Mouse (Mus musculus) limb, embryonic 10.5 days (tissue): ENCODE measurements around the gene Mau2. TPM values are rescaled to one million over a fixed set of nuclear protein-coding genes. Genes with fewer than 3 reads are reported as not detected.
A peak's percentile ranks its signal among the peaks of the same experiment; 100 is the strongest.
"Not testable (repeated sequence)": the region's sequence is repeated elsewhere in the genome, so short reads cannot be mapped to it uniquely, and the experiment has no call there.

Experiments used
- DNase-seq: peaks from one replicate; pipeline ENCODE4 v3.0.0-alpha.2; 2017; ENCODE audit warnings: low spot score
- H3K27ac ChIP-seq: fragments of 300-500 bp; sonication (generic); 2 replicates; pipeline ENCODE4 v1.5.1; 2016; ENCODE audit warnings: mild to moderate bottlenecking
- H3K27me3 ChIP-seq: fragments of 300-500 bp; sonication (generic); 2 replicates; pipeline ENCODE4 v1.6.1; 2016; ENCODE audit warnings: low read depth, mild to moderate bottlenecking; ENCODE audit not compliant: poor library complexity, severe bottlenecking
- H3K36me3 ChIP-seq: fragments of 300-500 bp; sonication (generic); 2 replicates; pipeline ENCODE4 v1.6.1; 2016; ENCODE audit warnings: mild to moderate bottlenecking, moderate library complexity
- H3K4me1 ChIP-seq: fragments of 300-500 bp; sonication (generic); 2 replicates; pipeline ENCODE4 v1.6.1; 2016
- H3K4me3 ChIP-seq: fragments of 300-500 bp; sonication (generic); 2 replicates; pipeline ENCODE4 v1.5.1; 2016; ENCODE audit warnings: mild to moderate bottlenecking, moderate library complexity
- H3K9me3 ChIP-seq: fragments of 300-500 bp; sonication (generic); replicated peaks from 2 replicates; pipeline ENCODE4 v1.6.1; 2016; ENCODE audit warnings: mild to moderate bottlenecking
- WGBS: fragments of 180-500 bp; shearing (Covaris S2); methylation state at CpG from one replicate; pipeline ENCODE4 v1.1.7; 2016; 5-methylcytosine and 5-hydroxymethylcytosine counted together
- polyA plus RNA-seq: library from polyadenylated mRNA; unstranded; fragments of >200 nt; fragmentation: Nextera tagmentation; extraction: Ambion mirVana; gene quantifications from 2 replicates; pipeline ENCODE4 v1.2.1, GENCODE M21; 2016

Gene Mau2
- polyA plus RNA-seq, 1 experiment from 2014 or later, result 66.7 TPM

DNA sequence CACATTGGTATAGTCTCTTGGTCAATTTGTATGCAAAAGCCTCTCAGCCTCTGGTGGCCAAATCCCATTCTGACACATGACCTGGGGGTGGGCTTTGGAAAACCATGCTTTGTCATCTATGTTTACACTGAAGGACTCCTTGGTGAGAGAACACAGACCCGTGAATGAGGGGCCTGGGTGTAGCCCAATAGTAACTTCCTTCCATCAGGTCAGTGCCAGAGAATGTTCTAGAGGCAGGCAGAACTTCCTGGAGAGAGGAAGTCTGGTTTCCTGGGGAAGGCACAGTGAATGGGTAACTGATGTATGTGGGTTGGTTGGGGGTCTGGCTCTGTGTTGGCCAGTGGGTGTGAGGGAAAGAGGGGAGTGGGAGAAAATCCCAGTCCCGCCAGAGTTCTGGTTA is 37.4 kb downstream of the Mau2 start:
- no peak overlapping the region for H3K27ac ChIP-seq
- H3K4me3 ChIP-seq, result no peak overlapping the region
- H3K4me1 ChIP-seq, result peaks cover 10% of the 10 kb centered on the region
- no peaks in the 10 kb centered on the region for H3K27me3 ChIP-seq
- no peaks in the 10 kb centered on the region for H3K36me3 ChIP-seq
- no peaks in the 10 kb centered on the region for H3K9me3 ChIP-seq
- DNase-seq, result no peak
- 57% methylated on average over 2 of the region's 2 CpGs for WGBS

DNA sequence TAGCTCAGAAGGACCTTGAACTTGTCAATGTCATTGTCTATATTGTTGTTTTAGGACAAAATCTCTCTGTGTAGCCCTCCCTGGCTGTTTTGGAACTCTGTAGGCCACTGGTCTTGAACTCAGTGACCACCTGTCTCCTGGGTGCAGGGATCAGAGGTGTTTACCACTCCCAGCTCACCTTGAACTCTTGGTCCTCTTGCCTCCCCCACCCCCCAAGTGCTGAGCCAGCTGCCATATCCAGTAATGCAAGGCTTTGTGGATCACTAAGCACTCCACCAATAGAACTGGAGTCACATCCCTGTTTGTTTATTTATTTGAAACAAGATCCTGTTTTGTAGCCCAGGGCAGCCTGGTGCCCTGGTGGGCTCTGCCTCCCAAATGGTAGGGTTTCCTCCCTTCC is 38.2 kb downstream of the Mau2 start:
- Histone ChIP-seq H3K27ac (no peak overlapping the region), H3K36me3 (no peaks in the 10 kb centered on the region), H3K9me3 (no peaks in the 10 kb centered on the region), H3K27me3 (no peaks in the 10 kb centered on the region), H3K4me1 (peaks cover 10% of the 10 kb centered on the region), H3K4me3 (no peak overlapping the region)
- no peak for DNase-seq

DNA sequence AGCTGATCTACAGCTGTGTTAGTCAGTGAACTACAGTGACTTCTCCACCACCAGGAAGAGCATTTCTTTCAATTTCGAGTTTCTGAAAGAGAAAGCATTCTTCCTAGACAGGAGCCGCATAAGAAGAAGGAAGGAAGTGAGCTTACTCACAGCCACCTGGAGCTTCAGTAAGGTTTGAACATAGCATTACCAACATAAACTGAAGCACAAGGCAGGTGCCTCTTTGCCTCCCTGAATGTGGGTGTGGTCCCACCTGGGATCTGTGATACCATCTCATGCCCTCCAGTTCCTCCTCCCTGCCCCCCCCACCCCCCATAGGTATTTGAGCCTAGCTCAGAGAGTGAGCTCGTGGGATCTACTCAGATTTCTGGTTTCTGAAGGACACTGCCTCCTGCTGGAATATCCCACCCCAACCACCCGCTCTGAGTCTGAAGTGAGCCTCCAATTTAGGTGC is 39.3 kb downstream of the Mau2 start:
- 59% methylated on average over 4 of the region's 4 CpGs for WGBS
- DNase-seq, result no peak
- no peak overlapping the region for H3K4me3 ChIP-seq
- H3K4me1 ChIP-seq, result peaks cover 10% of the 10 kb centered on the region
- no peaks in the 10 kb centered on the region for H3K27me3 ChIP-seq
- H3K27ac ChIP-seq, result no peak overlapping the region
- H3K9me3 ChIP-seq, result no peaks in the 10 kb centered on the region
- no peaks in the 10 kb centered on the region for H3K36me3 ChIP-seq

DNA sequence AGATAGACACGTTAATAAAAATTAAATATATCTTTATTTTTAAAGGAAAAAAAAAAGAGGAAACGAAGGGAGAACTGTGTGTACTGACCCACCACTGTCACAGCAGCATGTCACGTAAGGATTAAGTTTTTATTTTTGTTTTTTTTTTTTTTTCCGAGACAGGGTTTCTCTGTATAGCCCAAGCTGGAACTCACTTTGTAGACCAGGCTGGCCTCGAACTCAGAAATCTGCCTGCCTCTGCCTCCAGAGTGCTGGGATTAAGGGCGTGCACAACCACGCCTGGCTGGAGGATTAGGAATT is 40.7 kb downstream of the Mau2 start:
- not testable (repeated sequence) for H3K27me3 ChIP-seq, H3K36me3 ChIP-seq, H3K9me3 ChIP-seq, H3K27ac ChIP-seq, DNase-seq
- H3K4me1 ChIP-seq, result peaks cover 14% of the 10 kb centered on the region
- H3K4me3 ChIP-seq, result peak overlapping the region; percentile 41; the same call in 1 of the 2 replicates
- 42% methylated on average over 7 of the region's 7 CpGs for WGBS

DNA sequence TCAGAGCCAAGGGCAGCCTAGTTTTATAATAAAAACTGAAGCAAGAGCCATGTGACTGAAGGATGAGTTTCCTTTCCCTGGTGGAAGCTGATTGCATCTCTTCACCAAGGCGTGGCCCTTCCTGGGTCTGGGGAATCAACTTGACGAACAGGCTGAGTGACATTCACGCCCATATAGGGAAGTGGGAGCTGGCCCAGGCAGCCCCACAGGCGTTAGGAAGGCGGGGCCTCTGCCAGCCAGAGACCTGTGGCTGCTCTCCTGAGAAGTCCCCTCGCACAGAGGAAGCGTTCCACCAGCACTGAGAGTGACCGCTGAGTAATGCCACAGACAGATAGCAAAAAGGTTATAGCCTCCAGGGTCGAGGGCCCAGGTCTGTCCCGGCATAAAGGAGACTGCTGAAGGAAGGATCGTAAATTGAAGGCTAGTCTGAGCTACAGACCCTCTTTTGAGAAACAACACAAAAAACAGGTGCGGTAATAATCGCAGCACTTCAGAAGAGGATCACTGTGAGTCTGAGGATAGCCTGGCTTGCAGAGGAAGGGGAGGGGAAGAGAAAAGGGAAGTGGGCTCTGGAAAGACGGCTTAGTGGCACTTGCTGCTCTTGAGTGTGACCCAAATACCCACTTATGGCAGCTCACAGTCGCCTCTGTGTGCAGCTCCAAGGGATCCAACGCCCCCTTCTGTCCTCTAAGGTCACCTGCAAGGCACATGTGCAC is 41.2 kb downstream of the Mau2 start:
- Histone ChIP-seq H3K9me3 (no peaks in the 10 kb centered on the region), H3K27me3 (no peaks in the 10 kb centered on the region), H3K27ac (peak overlapping the region; percentile 57; the same call in 1 of the 2 replicates), H3K4me3 (peak overlapping the region; percentile 41), H3K36me3 (no peaks in the 10 kb centered on the region), H3K4me1 (peaks cover 18% of the 10 kb centered on the region)
- peak; percentile 50 for DNase-seq
- 2% methylated on average over 16 of the region's 16 CpGs for WGBS

DNA sequence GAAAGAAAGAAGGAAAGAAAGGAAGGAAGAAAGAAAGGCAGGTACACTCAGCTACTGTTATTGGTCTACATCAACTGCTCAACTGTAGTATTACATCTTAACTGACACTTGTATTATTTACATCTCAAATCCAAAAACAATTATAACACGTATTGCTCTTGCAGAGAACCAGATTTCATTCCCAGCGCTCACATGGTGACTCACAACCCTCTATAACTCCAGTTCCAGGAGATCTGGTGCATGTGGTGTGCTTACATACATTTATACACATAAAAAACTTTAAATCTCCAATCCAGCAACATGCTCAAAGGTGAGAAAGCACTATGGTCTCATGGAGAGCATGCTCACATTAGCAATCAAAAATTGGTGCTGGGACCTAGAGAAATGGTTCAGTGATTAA is 42.3 kb downstream of the Mau2 start:
- Histone ChIP-seq H3K27ac (no peak overlapping the region), H3K4me3 (no peak overlapping the region), H3K36me3 (no peaks in the 10 kb centered on the region), H3K27me3 (no peaks in the 10 kb centered on the region), H3K4me1 (peaks cover 21% of the 10 kb centered on the region), H3K9me3 (no peaks in the 10 kb centered on the region)
- 85% methylated on average over 2 of the region's 2 CpGs for WGBS
- no peak for DNase-seq

DNA sequence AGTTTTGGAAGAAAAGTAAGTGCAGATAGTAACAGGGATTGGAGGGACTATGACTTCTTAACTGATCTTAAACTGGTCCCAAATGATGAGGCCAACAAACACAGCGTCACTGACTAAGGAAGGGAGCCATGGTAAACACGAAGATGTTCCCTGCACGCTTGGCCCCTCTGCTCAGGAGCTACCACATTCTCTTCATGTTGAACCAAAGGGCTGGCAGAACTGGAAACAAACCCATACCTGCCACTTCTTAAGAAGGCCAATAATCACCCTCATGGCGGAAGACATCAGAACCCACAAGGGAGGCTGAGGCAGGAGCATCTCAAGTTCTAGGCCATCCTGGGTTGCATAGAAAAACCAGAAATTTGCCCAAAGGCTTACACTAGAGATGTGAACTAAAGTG is 43.3 kb downstream of the Mau2 start:
- Histone ChIP-seq H3K27me3 (no peaks in the 10 kb centered on the region), H3K4me3 (no peak overlapping the region), H3K36me3 (no peaks in the 10 kb centered on the region), H3K27ac (no peak overlapping the region), H3K9me3 (no peaks in the 10 kb centered on the region), H3K4me1 (peaks cover 27% of the 10 kb centered on the region)
- DNase-seq, result no peak
- WGBS, result 96% methylated on average over 4 of the region's 4 CpGs

DNA sequence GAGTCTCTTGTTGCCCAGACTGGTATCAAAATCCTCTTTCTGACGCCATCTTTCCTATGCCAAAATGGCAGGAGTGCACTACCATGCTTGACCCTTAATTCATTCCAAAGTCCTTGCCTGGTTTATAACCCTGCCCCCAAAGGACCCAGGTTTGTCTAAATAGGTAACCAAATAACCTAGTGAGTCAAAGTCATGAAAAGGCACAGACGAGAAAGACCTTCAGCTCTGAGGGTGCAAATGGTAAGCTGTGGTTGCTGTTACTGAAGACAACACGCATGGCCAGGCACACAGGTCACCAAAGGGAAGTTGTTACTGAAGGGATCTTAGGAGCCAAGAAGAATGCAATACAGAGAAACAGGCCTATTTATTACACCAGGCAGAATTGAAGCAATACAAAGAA is 43.8 kb downstream of the Mau2 start:
- Histone ChIP-seq H3K4me1 (peaks cover 29% of the 10 kb centered on the region), H3K9me3 (no peaks in the 10 kb centered on the region), H3K27ac (no peak overlapping the region), H3K4me3 (no peak overlapping the region), H3K36me3 (no peaks in the 10 kb centered on the region), H3K27me3 (no peaks in the 10 kb centered on the region)
- WGBS, result 94% methylated on average over 3 of the region's 3 CpGs
- no peak for DNase-seq

DNA sequence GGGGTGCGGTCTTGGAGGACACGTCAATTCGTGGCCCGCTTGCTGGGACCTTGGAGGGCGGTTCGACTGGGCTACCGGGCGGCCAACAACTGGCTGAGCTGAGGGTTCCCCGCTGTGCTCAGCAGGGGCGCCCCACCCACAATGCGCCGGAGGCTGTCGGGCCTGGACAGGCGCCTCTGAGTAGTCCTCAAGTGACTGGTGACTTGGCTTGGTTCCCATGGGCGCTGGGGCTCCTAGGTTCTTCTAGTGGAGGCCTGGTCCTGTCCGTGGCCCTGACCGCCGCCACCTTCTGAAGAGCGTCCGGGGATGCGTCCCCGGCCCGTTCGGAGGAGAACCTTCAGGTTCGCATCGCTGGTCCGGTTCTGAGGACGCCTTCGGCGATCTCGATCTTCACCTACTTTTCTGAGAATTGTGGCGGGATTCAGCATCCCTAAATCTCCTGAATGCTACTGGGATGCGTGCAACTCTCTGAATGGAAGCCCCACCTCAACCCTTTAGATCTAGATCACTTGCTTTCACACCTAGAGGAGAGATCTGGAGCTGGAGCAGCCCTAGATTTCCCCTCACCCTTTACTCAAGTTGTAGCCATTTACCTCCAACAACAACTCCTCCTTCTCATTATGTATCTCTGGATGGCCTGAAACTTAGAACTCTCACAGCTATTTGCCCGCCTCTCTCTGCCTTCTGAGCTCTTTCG is 45.8 kb downstream of the Mau2 start:
- Histone ChIP-seq H3K9me3 (no peaks in the 10 kb centered on the region), H3K4me1 (peaks cover 33% of the 10 kb centered on the region), H3K4me3 (peak overlapping the region; percentile 98), H3K36me3 (peaks cover 14% of the 10 kb centered on the region), H3K27me3 (no peaks in the 10 kb centered on the region), H3K27ac (peak overlapping the region; percentile 92)
- 4% methylated on average over 35 of the region's 35 CpGs for WGBS
- no peak for DNase-seq

DNA sequence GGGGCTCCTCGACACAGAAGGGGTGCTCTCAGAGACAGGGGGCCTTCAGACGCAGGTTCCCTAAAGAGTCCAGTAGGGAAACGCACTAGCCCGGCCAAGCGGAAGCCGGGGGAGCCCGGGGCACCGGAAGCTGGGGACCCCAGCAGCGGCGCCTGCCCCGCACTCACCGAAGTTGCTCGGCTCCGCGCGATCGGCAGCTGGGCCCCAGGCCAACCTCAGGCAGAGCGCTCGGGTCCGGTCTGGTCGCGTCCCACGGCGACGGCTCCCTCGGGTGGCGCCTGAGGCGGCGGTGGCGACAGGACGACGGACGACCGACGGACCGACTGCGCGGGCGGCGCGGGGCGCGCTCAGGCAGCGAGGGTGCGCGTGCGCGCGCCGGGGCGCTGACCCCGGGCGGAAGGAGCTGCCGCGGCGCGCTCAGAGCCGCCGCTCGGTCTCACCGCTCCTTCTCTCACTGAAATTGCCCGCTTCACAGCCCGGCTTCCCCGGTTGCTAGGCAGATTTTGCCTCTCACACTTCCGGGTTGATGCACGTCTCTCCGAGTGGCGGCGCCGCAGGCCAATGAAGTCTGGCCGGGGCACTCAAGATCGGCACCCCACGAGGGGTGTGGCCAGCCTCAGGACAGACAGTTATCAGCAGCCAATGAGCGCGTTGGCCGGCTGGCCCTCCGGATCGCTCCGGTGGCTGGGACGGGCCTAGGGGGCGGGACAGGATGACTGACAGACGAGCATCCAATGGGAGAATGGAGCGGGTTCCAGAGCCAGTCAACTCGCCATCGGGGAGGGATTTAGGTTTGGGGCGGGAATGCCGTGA is 46.6 kb downstream of the Mau2 start, which contains the start of gene Gatad2a:
TSS of gene Gatad2a (minus strand) at position 609 of the 813 bp plus-strand sequence.
- Histone ChIP-seq H3K27ac (peak within 1 kb of the TSS; percentile 92), H3K4me1 (peaks cover 26% of the 10 kb centered on the region), H3K27me3 (no peaks in the 10 kb centered on the region), H3K4me3 (peak within 1 kb of the TSS; percentile 98), H3K9me3 (no peaks in the 10 kb centered on the region), H3K36me3 (peaks cover 14% of the 10 kb centered on the region)
- under 1% methylated on average over 87 of the region's 87 CpGs for WGBS
- peak; percentile 98 for DNase-seq

DNA sequence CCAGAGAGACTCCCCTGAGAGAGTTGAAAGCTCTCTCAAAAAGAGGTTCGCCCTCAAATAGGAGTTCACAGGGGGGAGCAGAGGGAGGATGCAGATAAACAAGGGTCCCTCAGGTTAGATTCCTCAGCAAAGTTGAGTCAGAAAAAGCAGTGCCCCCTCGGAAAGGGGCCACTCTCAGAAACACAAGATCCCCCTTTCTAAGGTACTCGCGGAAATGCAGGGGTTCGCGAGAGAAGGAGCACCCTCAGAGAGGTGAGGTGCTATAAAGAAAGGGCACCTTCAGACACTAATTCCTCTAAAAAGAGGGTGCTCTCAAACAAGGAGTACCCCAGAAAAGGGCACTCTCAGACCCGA is 47.1 kb downstream of the Mau2 start:
- Histone ChIP-seq H3K27ac (peak overlapping the region; percentile 92), H3K4me1 (peaks cover 25% of the 10 kb centered on the region), H3K9me3 (no peaks in the 10 kb centered on the region), H3K27me3 (no peaks in the 10 kb centered on the region), H3K4me3 (peak overlapping the region; percentile 98), H3K36me3 (peaks cover 14% of the 10 kb centered on the region)
- no peak for DNase-seq
- under 1% methylated on average over 7 of the region's 7 CpGs for WGBS

DNA sequence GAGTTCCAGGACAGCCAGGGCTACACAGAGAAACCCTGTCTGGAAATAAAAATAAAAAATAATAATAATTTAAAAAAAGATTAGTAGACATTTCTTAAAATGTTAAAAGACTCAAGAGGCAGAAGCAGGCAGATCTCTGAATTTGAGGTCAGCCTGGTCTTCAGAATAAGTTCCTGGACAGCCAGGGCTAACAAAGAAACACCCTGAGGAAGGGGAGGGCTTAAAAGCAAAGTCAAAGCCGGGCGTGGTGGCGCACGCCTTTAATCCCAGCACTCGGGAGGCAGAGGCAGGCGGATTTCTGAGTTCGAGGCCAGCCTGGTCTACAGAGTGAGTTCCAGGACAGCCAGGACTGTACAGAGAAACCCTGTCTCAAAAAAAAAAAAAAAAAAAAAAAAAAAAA is 53.6 kb downstream of the Mau2 start:
- not testable (repeated sequence) for H3K4me3 ChIP-seq, H3K27ac ChIP-seq, H3K4me1 ChIP-seq, H3K9me3 ChIP-seq, DNase-seq, H3K27me3 ChIP-seq
- 92% methylated on average over 7 of the region's 7 CpGs for WGBS
- peaks cover 16% of the 10 kb centered on the region for H3K36me3 ChIP-seq

DNA sequence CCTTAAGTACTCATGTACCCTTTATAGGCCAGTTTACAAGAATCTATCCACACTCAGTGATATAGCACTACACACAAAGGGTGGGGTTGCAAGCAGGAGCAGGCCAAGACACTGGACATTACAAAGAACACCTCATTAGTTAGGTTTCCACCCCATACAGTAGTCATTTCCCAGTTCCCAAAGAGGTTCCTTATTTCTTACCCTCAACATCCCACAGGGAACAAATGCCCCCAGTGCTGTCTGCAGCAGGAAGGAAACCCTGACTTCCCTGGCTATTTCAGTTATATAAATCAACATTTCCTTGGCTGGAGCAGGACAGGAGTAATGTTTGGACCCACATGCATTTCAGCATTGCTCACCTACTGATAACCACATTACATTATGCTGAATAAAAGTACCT is 54.8 kb downstream of the Mau2 start:
- no peak overlapping the region for H3K27ac ChIP-seq
- no peaks in the 10 kb centered on the region for H3K4me1 ChIP-seq
- H3K36me3 ChIP-seq, result peaks cover 10% of the 10 kb centered on the region
- no peaks in the 10 kb centered on the region for H3K27me3 ChIP-seq
- no peaks in the 10 kb centered on the region for H3K9me3 ChIP-seq
- no peak for DNase-seq
- no peak overlapping the region for H3K4me3 ChIP-seq
